Mouse (Mus musculus) spleen, embryonic (tissue): ENCODE data around the gene Ripor2.

Source experiments
- CTCF ChIA-PET: fragments of 350-600 bp; sonication (Branson Sonifier 250); formaldehyde crosslinking; loops from one replicate; lab custom pipeline; 2022; lab: Charles Lee

The Ripor2 gene

GRCm38 (mm10) chr13:24615921-24616565, 34.1 kb downstream of the Ripor2 start:
- CTCF ChIA-PET, result interaction anchor here (1.2 to 1.5 kb wide), 3 partner anchors 14 to 26 kb away, joined by 3 to 4 read pairs (median 4); no protein-coding TSS in a partner anchor

- CTCF ChIA-PET, result interaction anchor here (1.2 to 1.5 kb wide), 3 partner anchors 14 to 25 kb away, joined by 3 to 4 read pairs (median 4); no protein-coding TSS in a partner anchor
Measured at GRCm38 (mm10) chr13:24616645-24617044, 34.7 kb downstream of the Ripor2 start.

DNA sequence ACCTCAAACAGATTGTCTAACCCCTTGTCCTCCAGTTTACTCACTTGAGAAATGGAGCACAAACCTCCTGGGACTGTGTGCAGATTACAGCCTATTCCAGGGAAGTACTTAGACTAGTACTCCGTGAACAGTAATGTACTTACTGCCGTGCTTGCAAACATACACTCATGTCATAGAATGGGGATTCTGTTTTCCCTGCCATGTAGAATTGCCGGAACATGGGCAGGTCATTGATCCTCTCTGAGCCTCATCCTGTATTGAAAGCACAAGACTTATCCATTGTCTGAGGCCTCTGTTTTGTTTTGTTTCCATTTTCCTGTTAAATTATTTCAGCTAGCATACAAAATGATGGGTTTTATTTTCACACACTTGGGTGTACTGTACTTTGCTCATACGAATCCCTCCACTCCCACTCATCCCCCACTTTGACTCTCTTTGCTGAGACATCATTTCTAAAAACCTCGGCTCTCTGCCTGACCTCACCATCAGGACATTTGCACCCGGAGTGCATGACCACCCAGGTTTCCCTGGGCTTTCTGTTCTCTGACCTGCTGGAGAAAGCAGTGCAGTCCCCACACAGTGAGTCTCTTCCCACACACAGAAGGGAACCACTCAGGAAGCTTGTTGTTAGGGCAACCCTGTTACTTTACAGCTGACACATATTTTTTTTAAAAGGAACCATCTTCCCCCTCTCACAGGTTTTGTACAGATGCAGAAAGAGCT, 35.2 kb downstream of the Ripor2 start:
- CTCF ChIA-PET, result interaction anchor here (1.5 kb wide), 1 partner anchor 25 kb away, joined by 4 read pairs; no protein-coding TSS in a partner anchor

DNA sequence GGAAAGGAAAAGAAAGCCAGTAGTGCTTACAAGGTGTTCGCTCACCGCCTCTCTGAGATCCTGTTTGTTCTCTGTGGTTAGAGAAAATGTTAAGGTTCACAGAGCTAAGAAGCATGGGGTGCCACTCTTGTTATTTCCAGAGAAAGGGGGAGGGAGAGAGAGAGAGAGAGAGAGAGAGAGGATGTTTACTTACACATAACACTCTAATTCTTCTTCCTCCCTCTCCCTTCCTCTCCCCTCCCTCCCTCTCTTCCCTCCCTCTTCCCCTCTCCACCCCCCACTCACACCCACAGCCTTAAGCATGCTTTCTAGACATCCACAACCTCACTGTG, 35.8 kb downstream of the Ripor2 start:
- CTCF ChIA-PET, result no interaction called here

GRCm38 (mm10) chr13:24619711-24620110, 37.7 kb downstream of the Ripor2 start:
- CTCF ChIA-PET, result no interaction called here

DNA sequence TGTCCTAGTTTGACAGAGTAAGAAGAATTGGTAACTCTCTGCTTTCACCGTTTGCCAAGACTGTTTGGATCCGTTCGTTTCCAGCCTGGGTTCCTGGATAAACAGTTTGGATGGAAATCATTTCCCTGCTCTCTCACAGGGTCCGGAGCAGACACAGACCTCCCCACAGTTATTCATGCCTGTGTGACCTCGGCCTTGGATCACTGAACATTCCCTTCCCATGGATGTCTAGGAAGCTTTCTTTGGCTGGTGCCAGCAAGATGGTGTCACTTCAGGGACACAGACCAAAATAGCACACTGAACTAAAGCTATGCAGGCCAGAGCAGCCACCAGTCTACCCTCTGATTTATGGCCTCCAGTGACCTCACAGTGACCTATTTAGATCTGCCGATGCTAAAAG, 38.5 kb downstream of the Ripor2 start:
- CTCF ChIA-PET, result interaction anchor here (0.9 kb wide), 1 partner anchor 17 kb away, joined by 4 read pairs; no protein-coding TSS in a partner anchor

GRCm38 (mm10) chr13:24623631-24624030, 41.6 kb downstream of the Ripor2 start:
- CTCF ChIA-PET, result interaction anchor here (0.6 to 0.9 kb wide), 2 partner anchors 9 to 20 kb away, joined by 5 to 6 read pairs; no protein-coding TSS in a partner anchor

DNA sequence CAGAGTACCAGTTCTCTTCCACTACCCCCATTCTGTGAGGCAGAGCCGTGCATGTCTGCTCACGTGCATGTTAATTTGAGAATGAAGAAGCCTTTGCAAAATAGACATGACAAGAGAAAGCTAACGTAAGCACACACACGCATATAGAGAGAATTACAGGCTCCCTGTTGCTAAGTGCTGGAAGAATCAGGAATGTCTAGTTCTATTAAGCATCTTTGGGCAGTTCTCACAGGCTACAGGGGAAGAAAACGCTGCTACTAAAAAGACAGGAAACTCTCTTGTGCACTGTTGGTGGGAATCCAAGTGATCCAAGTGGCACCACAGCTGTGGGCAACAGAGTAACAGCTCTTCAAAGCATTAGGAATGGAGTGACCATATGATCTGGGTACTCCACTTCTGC, 43.1 kb downstream of the Ripor2 start:
- CTCF ChIA-PET, result no interaction called here

GRCm38 (mm10) chr13:24626698-24627436, 44.9 kb downstream of the Ripor2 start:
- CTCF ChIA-PET, result interaction anchor here (1.1 kb wide), 1 partner anchor 11 kb away, joined by 3 read pairs; no protein-coding TSS in a partner anchor

GRCm38 (mm10) chr13:24628192-24628591, 46.2 kb downstream of the Ripor2 start:
- CTCF ChIA-PET, result no interaction called here

- CTCF ChIA-PET, result interaction anchor here (0.6 to 1.4 kb wide), 4 partner anchors 10 to 142 kb away, joined by 3 to 4 read pairs (median 3); no protein-coding TSS in a partner anchor
Measured at GRCm38 (mm10) chr13:24629073-24629621, 47.2 kb downstream of the Ripor2 start.

GRCm38 (mm10) chr13:24630364-24630763, 48.4 kb downstream of the Ripor2 start:
- CTCF ChIA-PET, result interaction anchor here (0.9 to 1.4 kb wide), 3 partner anchors 9 to 143 kb away, joined by 3 read pairs; no protein-coding TSS in a partner anchor

GRCm38 (mm10) chr13:24632988-24633577, 51.1 kb downstream of the Ripor2 start:
- CTCF ChIA-PET, result interaction anchor here (0.6 to 1.2 kb wide), 6 partner anchors 8 to 83 kb away, joined by 3 to 5 read pairs (median 3); no protein-coding TSS in a partner anchor

DNA sequence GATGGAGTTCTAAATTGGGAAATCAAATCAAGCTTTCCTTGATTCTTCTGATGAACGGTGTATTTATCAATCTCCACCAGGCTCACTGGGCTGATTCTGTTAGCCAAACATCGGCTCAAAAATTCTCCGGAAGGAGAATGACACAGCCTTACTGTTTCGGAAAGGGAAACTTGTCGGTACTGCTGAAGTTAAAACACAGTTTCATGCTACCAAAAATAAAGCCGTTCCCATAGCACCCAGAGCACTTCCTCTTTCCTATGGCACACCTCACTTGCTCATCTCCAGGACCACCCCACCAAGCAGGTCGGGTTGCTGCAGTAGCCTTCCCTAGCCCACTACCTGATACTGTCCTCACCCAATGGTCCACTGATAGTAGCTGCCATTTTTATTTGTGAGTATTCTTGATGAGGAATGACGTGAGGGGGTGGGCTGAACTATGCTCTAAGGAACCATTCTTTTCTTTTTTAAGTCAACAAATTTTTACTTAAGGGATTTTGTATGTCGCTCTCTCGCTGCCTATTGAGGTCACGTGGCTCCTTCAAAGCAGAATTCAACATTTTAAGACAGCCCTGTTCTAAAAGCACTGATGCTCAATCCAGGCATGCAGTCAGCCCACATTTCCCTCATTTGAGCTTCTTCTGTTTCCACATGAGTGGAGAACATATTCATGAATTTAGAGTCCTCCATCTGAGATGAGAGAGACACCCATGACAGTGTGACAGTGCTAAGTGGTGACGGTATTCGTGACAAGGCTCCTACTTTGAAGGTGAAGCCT, 52.5 kb downstream of the Ripor2 start:
- CTCF ChIA-PET, result no interaction called here

DNA sequence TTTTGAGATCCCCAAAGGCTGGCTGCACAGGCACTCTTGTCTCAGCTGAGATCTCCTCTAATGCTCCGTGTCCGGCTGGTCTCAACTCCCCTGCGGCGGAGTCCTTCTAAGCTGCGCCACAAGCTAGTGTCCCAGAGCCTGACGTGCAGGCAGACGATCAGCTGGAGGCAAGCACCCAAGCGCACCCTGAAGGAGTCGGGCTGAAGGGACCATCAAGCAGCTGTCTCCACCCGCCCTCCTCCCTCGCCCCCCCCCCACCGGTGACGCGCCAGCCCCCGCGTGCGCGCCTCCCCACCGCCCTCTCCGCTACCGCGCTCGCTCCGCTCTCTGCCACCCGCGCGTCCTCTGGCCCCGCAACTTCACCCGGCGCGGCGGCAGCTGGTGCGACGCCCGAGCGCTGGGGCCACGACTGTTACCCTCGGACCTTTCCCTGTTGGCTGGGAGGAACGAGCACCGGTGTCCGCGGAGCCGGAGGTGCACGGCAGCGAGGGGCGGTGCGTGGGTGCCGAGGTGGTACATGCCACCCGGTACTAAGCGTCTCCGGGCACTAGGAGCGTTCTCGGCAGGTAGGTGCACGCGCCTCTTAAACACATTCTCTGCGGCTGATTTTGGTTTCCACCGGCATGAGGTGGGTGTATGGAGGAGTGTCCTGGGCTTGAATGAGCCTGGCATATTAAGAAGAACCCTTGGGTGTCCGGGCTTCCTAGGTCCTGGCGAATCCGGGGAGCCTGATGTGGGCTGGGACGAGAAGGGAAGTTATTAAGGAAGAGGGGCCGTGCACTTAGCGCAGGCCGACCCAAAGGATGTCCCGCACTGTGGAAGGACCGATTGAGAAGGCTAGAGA, 56.6 kb downstream of the Ripor2 start:
- CTCF ChIA-PET, result interaction anchor here (0.7 to 1.3 kb wide), 4 partner anchors 8 to 40 kb away, joined by 3 to 5 read pairs (median 4); no protein-coding TSS in a partner anchor

- CTCF ChIA-PET, result interaction anchor here (0.6 to 1.6 kb wide), 10 partner anchors 9 to 882 kb away, joined by 3 to 9 read pairs (median 4); no protein-coding TSS in a partner anchor
Measured at GRCm38 (mm10) chr13:24639215-24640165, 57.5 kb downstream of the Ripor2 start.

DNA sequence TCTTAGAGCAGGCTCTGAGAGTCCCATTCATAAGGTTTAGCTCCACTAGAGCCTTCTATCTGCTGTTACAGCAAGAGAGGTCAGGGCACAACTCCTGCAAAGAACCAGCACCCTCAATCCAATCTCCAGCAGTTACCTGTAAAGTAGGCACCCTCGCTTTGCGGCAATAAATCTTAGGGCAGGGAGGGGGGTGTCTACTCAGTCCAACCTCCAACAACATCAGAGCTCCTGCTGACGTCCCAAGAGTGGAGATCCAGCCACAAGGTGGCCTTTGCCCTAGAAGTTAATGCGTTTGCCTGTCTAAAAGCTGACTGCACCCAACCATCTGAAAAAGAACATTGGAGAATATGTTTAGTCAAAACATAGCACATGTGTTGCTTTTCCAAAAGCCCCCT, 58.2 kb downstream of the Ripor2 start:
- CTCF ChIA-PET, result interaction anchor here (1.1 to 1.6 kb wide), 5 partner anchors 11 to 40 kb away, joined by 3 to 4 read pairs (median 4); no protein-coding TSS in a partner anchor
